Mouse (Mus musculus): ENCODE measurements around the gene Srsf5. TPM values are rescaled to one million over a fixed set of nuclear protein-coding genes. Genes with fewer than 3 reads are reported as not detected.

Gene Srsf5
- 481 and 491 TPM in 2 replicates for polyA plus RNA-seq (2015; fragmentation: Nextera tagmentation; extraction: Ambion mirVana)

GRCm38 (mm10) chr12:80945334-80945995 lies at the start of gene Srsf5:
Gene Srsf5, plus strand, starts transcription at chr12:80945504.
- H3K36me3 ChIP-seq, result peaks cover 25% of the 10 kb centered on the region
- peak; percentile 94 for ATAC-seq (replicated peaks)
- no peaks in the 10 kb centered on the region for H3K9me3 ChIP-seq
- peaks cover 8% of the 10 kb centered on the region for H3K4me1 ChIP-seq
- H3K4me2 ChIP-seq (replicated peaks), result peak within 1 kb of the TSS; percentile 57
- peak within 1 kb of the TSS; percentile 74 for H3K9ac ChIP-seq (replicated peaks)
- no peaks in the 10 kb centered on the region for H3K27me3 ChIP-seq
- peak within 1 kb of the TSS; percentile 93 for H3K27ac ChIP-seq (replicated peaks)
- peak within 1 kb of the TSS; percentile 64 for H3K4me3 ChIP-seq
- WGBS, result under 1% methylated on average over 56 of the region's 57 CpGs

GRCm38 (mm10) chr12:80909631-80910030 lies 35.7 kb upstream of the Srsf5 start:
- WGBS, result 93% methylated on average over 8 of the region's 8 CpGs
- H3K4me3 ChIP-seq, result no peak overlapping the region
- ATAC-seq (replicated peaks), result no peak
- H3K36me3 ChIP-seq, result no peaks in the 10 kb centered on the region
- H3K4me2 ChIP-seq (replicated peaks), result no peak overlapping the region
- H3K9me3 ChIP-seq, result no peaks in the 10 kb centered on the region
- no peak overlapping the region for H3K27ac ChIP-seq (replicated peaks)
- no peak overlapping the region for H3K9ac ChIP-seq (replicated peaks)
- no peaks in the 10 kb centered on the region for H3K27me3 ChIP-seq
- no peaks in the 10 kb centered on the region for H3K4me1 ChIP-seq

- Histone ChIP-seq H3K27ac (replicated peaks) (no peak overlapping the region), H3K9ac (replicated peaks) (no peak overlapping the region), H3K9me3 (no peaks in the 10 kb centered on the region), H3K4me2 (replicated peaks) (no peak overlapping the region), H3K36me3 (no peaks in the 10 kb centered on the region), H3K27me3 (no peaks in the 10 kb centered on the region), H3K4me3 (no peak overlapping the region), H3K4me1 (no peaks in the 10 kb centered on the region)
- no peak for ATAC-seq (replicated peaks)
- WGBS, result 63% methylated on average over 7 of the region's 7 CpGs
These were observed 27.5 kb upstream of the Srsf5 start for GRCm38 (mm10) chr12:80917764-80918163.

- 96% methylated on average over 5 of the region's 5 CpGs for WGBS
- Histone ChIP-seq H3K4me1 (no peaks in the 10 kb centered on the region), H3K4me3 (no peak overlapping the region)
These were observed 24.0 kb upstream of the Srsf5 start for GRCm38 (mm10) chr12:80921301-80921700.

GRCm38 (mm10) chr12:80922869-80923268 lies 22.4 kb upstream of the Srsf5 start:
- no peak for ATAC-seq (replicated peaks)
- Histone ChIP-seq H3K4me2 (replicated peaks) (peak overlapping the region; percentile 27), H3K4me3 (no peak overlapping the region), H3K27me3 (no peaks in the 10 kb centered on the region), H3K9ac (replicated peaks) (no peak overlapping the region), H3K4me1 (no peaks in the 10 kb centered on the region), H3K9me3 (no peaks in the 10 kb centered on the region), H3K27ac (replicated peaks) (no peak overlapping the region), H3K36me3 (no peaks in the 10 kb centered on the region)
- 9% methylated on average over 7 of the region's 7 CpGs for WGBS

More at GRCm38 (mm10) chr12:80921301-80921700, 24.0 kb upstream of the Srsf5 start:
- no peaks in the 10 kb centered on the region for H3K36me3 ChIP-seq
- H3K27me3 ChIP-seq, result no peaks in the 10 kb centered on the region
- no peak for ATAC-seq (replicated peaks)
- H3K9me3 ChIP-seq, result no peaks in the 10 kb centered on the region
- no peak overlapping the region for H3K27ac ChIP-seq (replicated peaks)
- H3K4me2 ChIP-seq (replicated peaks), result no peak overlapping the region
- no peak overlapping the region for H3K9ac ChIP-seq (replicated peaks)

GRCm38 (mm10) chr12:80923602-80924001 lies 21.7 kb upstream of the Srsf5 start:
- no peaks in the 10 kb centered on the region for H3K9me3 ChIP-seq
- 61% methylated on average over 5 of the region's 5 CpGs for WGBS
- no peak for ATAC-seq (replicated peaks)
- no peaks in the 10 kb centered on the region for H3K4me1 ChIP-seq
- no peak overlapping the region for H3K27ac ChIP-seq (replicated peaks)
- H3K4me2 ChIP-seq (replicated peaks), result no peak overlapping the region
- no peak overlapping the region for H3K4me3 ChIP-seq
- no peak overlapping the region for H3K9ac ChIP-seq (replicated peaks)
- no peaks in the 10 kb centered on the region for H3K36me3 ChIP-seq
- H3K27me3 ChIP-seq, result no peaks in the 10 kb centered on the region

- no peaks in the 10 kb centered on the region for H3K27me3 ChIP-seq
- no peak overlapping the region for H3K4me2 ChIP-seq (replicated peaks)
- 59% methylated on average over 3 of the region's 3 CpGs for WGBS
- no peaks in the 10 kb centered on the region for H3K4me1 ChIP-seq
- H3K36me3 ChIP-seq, result no peaks in the 10 kb centered on the region
- H3K27ac ChIP-seq (replicated peaks), result no peak overlapping the region
- H3K9ac ChIP-seq (replicated peaks), result no peak overlapping the region
- no peaks in the 10 kb centered on the region for H3K9me3 ChIP-seq
- H3K4me3 ChIP-seq, result no peak overlapping the region
- ATAC-seq (replicated peaks), result no peak
These were observed 21.1 kb upstream of the Srsf5 start for GRCm38 (mm10) chr12:80924205-80924604.

GRCm38 (mm10) chr12:80925919-80926318 lies 19.4 kb upstream of the Srsf5 start:
- Histone ChIP-seq H3K4me1 (no peaks in the 10 kb centered on the region), H3K27me3 (no peaks in the 10 kb centered on the region), H3K9me3 (no peaks in the 10 kb centered on the region), H3K4me3 (no peak overlapping the region), H3K36me3 (no peaks in the 10 kb centered on the region), H3K4me2 (replicated peaks) (no peak overlapping the region), H3K9ac (replicated peaks) (no peak overlapping the region), H3K27ac (replicated peaks) (no peak overlapping the region)
- ATAC-seq (replicated peaks), result no peak
- 32% methylated on average over 7 of the region's 7 CpGs for WGBS

GRCm38 (mm10) chr12:80926550-80926949 lies 18.8 kb upstream of the Srsf5 start:
- Histone ChIP-seq H3K4me1 (no peaks in the 10 kb centered on the region), H3K9ac (replicated peaks) (no peak overlapping the region), H3K36me3 (no peaks in the 10 kb centered on the region), H3K4me3 (no peak overlapping the region), H3K4me2 (replicated peaks) (no peak overlapping the region), H3K27me3 (no peaks in the 10 kb centered on the region), H3K27ac (replicated peaks) (no peak overlapping the region), H3K9me3 (no peaks in the 10 kb centered on the region)
- ATAC-seq (replicated peaks), result no peak
- 92% methylated on average over 4 of the region's 4 CpGs for WGBS

GRCm38 (mm10) chr12:80927518-80927917 lies 17.8 kb upstream of the Srsf5 start:
- Histone ChIP-seq H3K4me2 (replicated peaks) (no peak overlapping the region), H3K36me3 (no peaks in the 10 kb centered on the region), H3K9me3 (no peaks in the 10 kb centered on the region), H3K4me3 (no peak overlapping the region), H3K27ac (replicated peaks) (no peak overlapping the region), H3K9ac (replicated peaks) (no peak overlapping the region), H3K4me1 (no peaks in the 10 kb centered on the region), H3K27me3 (no peaks in the 10 kb centered on the region)
- ATAC-seq (replicated peaks), result no peak
- WGBS, result 86% methylated on average over 1 of the region's 1 CpGs

- Histone ChIP-seq H3K4me1 (no peaks in the 10 kb centered on the region), H3K27me3 (no peaks in the 10 kb centered on the region), H3K9me3 (no peaks in the 10 kb centered on the region), H3K36me3 (no peaks in the 10 kb centered on the region), H3K4me3 (no peak overlapping the region), H3K4me2 (replicated peaks) (no peak overlapping the region), H3K27ac (replicated peaks) (no peak overlapping the region), H3K9ac (replicated peaks) (no peak overlapping the region)
- 89% methylated on average over 3 of the region's 3 CpGs for WGBS
- no peak for ATAC-seq (replicated peaks)
These were observed 16.4 kb upstream of the Srsf5 start for GRCm38 (mm10) chr12:80928881-80929280.

GRCm38 (mm10) chr12:80930141-80930540 lies 15.2 kb upstream of the Srsf5 start:
- no peak overlapping the region for H3K4me2 ChIP-seq (replicated peaks)
- ATAC-seq (replicated peaks), result no peak
- H3K36me3 ChIP-seq, result no peaks in the 10 kb centered on the region
- H3K27me3 ChIP-seq, result no peaks in the 10 kb centered on the region
- no peaks in the 10 kb centered on the region for H3K4me1 ChIP-seq
- no peak overlapping the region for H3K4me3 ChIP-seq
- 91% methylated on average over 7 of the region's 7 CpGs for WGBS
- H3K27ac ChIP-seq (replicated peaks), result no peak overlapping the region
- H3K9ac ChIP-seq (replicated peaks), result no peak overlapping the region
- no peaks in the 10 kb centered on the region for H3K9me3 ChIP-seq

All from forebrain, embryonic 15.5 days (tissue).